Mouse (Mus musculus): ENCODE results near the gene Rgs7.

The Rgs7 gene

DNA sequence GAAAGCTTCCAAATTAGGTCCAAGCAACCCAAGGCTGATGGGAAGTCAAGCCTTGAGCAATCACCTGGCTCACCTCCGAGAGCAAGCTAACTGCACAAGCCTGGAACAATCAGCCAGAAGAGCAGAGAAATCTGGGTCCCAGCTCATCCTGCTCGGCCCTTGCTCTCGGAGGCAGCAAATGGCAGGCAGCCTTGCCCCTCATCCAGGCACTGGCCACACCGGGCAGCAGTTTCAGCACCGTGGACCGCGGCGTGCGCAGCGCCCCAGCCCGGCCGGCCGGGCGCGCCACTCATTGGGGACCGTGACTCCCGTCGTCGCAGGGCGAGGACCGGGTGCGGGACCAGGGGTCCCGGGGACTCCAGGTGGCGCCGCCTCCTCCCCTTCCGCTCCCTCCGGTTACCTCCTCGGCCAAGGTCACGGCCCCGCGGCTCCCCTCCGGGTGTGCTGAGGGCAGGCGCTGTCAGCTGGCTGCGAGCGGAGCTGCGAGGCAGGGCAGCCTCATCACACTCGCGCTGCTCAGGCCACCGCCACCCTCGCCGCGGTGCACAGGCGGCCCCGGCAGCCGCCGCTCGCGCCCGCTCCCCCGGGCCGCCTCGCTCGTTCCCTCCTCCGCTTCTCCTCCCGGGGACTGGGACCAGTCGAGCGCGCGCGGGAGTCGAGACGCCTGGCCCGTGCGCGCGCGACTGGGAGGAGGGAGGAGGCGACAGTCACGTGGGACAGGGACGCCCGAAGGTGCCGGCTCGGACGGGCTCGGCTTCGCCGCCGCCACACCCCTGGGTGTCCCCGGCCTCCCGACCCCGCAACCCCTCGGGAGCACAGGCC lies at the start of gene Rgs7:
TSS of gene Rgs7 (minus strand) at position 640 of the 822 bp plus-strand sequence.
- peak; percentile 12 for DNase-seq

GRCm38 (mm10) chr1:175540700-175541099 lies 48.4 kb upstream of the Rgs7 start:
- no peak for DNase-seq

- no peak for DNase-seq
Measured at GRCm38 (mm10) chr1:175537321-175537720, 45.0 kb upstream of the Rgs7 start.

DNA sequence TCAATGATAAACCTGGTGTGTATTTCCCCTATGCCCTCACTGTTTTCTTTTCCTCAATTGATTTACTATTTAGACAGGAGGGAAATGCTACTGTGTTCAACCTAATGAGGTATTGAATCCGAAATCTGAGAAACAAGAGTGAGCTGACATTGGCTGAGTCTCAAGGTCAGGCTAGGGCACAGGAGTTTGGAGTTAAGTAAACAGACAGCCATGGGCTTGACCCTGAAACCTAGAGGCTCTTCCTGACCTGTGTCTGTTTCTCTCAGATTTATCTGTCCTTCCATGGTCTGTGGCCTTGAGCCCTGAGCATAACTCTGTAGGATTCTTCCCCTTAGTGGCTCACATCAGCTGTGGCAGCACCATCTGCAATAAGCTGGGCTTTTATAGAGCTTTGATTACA lies 37.6 kb upstream of the Rgs7 start:
- no peak for DNase-seq

GRCm38 (mm10) chr1:175524626-175525294 lies 32.5 kb upstream of the Rgs7 start:
- DNase-seq: no peak

GRCm38 (mm10) chr1:175523572-175523971 lies 31.3 kb upstream of the Rgs7 start:
- DNase-seq: no peak

DNA sequence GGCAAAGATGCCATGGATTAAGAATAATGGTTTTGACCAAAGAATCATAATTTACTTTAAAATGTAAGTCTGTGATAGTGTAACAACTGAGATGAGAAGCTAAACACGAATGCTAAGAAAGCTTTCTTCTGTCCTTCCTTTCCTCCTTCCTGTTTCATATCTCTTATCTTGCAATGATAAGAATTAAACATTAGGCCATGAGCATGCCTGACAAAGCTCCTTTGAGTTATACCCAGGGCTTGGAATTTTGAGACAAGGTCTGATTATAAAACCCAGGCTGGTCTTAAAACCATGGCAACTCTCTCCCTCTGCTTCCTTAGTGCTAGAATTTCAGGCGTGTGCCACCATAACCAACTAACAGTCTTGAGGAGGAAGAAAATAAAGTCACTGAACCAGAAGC lies 22.2 kb upstream of the Rgs7 start:
- DNase-seq: no peak

DNA sequence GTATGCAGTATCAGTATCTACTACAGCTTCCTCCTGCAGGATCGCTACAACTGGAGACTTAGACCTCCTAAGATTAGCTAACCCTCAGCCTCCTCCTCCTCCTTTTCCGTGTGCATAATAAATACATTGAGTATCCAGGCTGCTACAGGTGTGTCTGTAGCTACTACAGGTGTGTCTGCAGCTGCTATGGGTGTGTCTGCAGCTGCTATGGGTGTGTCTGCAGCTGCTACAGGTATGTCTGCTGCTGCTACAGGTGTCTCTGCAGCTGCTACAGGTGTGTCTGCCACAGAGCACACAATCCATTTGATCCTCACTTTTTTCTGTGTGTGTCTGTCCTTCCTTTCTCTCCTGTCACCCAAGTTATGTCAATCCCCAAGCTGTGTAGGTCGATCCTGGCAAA lies 19.9 kb upstream of the Rgs7 start:
- DNase-seq: no peak

DNA sequence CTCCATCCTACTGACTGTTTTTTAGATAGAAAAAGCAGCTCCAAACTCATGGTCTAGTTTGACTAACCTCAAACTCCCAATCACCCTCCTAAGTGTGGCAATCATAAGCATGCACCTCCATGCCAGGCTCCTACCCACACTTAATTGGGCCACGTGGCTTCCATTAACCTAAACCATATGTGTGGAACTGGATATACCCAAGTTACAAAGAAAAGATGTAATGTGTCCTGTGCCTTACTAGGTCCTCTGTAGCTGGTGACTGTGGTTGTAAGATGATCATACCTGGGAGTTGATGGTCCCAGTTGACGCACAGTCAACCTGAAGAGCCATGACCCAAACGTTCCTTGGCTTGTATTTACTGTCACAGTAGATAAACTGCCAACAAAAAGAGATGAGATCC lies 17.7 kb upstream of the Rgs7 start:
- DNase-seq: no peak

GRCm38 (mm10) chr1:175492683-175493043 lies 363 bp upstream of the Rgs7 start:
- DNase-seq: no peak

DNA sequence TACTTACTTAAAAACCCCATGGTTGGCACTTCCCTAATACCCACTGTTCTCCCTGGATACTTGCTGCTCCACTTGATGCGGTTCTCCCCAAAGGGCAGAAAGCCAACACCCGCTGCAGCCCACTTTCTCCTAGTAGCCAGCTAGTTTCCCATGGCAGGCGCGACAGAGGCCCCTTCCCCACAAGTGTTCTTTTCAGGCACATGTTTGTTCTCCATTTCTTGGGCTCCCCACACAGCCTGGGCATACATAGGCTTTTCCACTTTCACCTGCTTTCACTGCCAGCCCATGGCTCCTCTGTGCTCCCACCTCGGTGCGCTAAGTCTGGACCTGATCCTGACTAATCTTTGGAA lies 814 bp downstream of the Rgs7 start:
- no peak for DNase-seq

GRCm38 (mm10) chr1:175485109-175485508 lies 7.2 kb downstream of the Rgs7 start:
- no peak for DNase-seq

DNA sequence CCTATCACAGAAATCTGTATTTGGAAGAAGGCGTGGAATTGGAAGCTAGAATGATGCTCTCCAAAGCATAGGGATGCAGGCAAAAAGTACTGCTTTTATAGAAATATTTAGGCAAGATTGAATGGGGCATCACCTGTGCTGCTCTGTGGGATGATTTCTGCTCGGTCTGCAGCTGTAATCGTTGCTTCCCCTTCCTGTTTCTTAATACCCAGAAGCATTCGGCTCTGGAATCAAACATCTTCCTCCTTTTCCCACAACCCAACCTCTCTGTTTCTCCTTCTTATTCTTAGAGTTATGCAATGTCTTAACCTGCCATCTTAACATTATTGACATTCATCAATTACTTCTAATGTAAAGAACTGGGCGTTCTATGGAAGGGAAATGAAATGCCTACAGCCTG lies 19.2 kb downstream of the Rgs7 start:
- no peak for DNase-seq

DNA sequence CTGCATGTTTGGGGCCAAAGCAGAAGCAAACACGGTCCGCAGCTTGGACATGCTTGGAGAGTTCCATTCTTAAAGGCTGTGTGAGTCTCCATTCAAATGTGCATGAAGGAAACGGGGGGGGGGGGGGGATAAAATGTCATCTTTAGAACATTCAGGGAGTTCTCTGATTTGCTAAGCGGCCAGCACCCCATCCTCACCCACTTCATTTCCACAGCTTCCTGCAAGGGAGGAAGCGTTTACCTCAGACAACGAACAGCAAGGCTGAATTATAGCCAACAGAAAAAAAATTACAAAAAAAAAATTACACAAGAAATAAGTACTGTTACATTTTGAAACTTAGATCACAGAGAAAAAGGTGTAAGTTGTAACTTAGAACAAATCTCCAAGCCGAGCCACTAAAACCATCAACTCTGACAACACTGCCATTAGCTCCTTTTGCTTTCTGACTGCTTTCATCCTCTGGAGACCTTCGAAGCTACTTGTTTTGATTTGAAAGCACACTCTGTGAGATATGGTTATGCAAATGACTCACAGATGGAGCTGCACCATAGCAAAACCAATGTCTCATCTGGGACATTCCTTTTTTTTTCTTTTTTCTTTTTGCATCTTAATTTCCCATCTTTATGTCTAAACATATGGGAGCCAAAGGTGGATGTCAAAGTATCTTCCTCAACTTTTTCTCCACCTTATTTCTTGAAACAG lies 23.1 kb downstream of the Rgs7 start:
- no peak for DNase-seq

- no peak for DNase-seq
Measured at GRCm38 (mm10) chr1:175464566-175464965, 27.7 kb downstream of the Rgs7 start.

GRCm38 (mm10) chr1:175462351-175462750 lies 29.9 kb downstream of the Rgs7 start:
- DNase-seq: no peak

GRCm38 (mm10) chr1:175454041-175454636 lies 38.2 kb downstream of the Rgs7 start:
- no peak for DNase-seq

DNA sequence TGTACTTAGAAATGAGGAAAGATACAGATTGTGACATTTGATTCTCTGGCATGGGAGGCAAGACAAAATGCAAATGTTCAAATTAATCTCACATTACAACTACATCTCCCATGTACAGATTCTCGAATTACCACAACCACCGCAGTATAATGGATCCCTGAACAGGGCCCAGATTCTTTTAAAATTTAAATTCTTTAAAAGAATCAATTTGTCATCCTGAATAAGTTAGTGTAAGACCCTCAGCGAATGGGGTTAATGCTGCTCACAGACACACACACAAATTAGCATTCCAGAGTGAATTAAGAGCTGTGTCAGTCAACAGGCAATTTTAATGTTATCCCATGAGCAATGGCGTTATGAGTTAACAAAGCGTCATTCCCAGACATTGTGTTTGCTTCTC lies 44.3 kb downstream of the Rgs7 start:
- DNase-seq: no peak

- no peak for DNase-seq
Measured at GRCm38 (mm10) chr1:175442939-175443338, 49.4 kb downstream of the Rgs7 start.

DNA sequence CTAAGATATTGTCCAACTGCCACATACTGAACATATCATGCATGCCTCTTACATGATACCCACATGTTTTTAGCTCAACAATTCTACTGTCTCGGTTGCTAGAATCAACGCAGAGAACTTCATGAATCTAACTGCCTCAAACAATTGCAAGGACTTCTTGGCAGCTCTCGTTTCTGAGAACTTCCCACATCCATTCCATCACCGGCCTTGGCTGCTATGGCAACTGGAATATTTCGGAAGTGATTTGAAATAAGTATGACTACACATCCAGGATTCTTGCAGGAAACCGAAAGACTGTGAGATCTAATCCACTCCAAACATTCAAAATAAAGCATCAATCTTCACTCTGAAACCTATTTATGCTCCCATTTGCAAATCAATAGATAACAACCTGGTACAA lies 50.3 kb downstream of the Rgs7 start:
- DNase-seq: no peak

DNA sequence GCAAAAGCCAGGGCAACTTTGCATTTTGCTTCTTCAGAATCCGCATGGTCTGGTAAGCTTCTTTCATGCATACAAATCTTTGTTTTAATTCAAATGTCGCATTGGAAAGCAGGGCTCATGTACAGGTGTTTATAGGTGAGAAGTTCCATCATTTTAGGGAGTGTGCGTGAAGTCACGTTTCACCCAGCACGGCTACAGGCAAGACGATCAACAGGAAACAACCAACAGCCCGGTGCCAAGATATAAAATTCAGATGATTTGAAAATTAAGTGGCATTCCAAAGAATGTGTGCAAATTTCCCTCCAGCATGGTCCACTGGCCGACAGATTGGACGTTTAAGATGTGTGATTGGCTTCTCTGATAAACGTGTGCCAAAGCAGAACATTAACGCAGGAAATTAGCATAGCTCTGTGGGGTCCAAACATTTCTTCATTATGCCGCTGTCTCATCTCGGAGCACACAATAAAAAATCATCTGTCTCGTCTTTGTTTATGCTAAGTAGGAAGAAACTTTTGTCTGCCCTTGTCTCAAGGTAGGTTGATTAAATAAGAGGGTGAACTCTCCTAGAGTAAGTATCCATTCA lies 58.6 kb downstream of the Rgs7 start:
- no peak for DNase-seq

- DNase-seq: no peak
Measured at GRCm38 (mm10) chr1:175433128-175433527, 59.2 kb downstream of the Rgs7 start.

GRCm38 (mm10) chr1:175431356-175432053 lies 60.8 kb downstream of the Rgs7 start:
- no peak for DNase-seq

Data from kidney, adult 11 months (tissue).